Mouse (Mus musculus) midbrain, embryonic 11.5 days (tissue): ENCODE measurements at regions not wholly inside any gene's neighbourhood (a gene's known extent, or its start where the extent isn't known, plus 50 kb on each side); places are given as distances from the start of the nearest gene placed in this dataset.

Source experiments
- ATAC-seq: fragments of 200-750 bp; cut with Nextera tagmentation; 2 replicates; pipeline ENCODE4 v1.8.0; 2017; ENCODE audit warnings: moderate TSS enrichment, moderate library complexity; ENCODE audit not compliant: low FRiP score
- DNase-seq: peaks from one replicate; pipeline ENCODE4 v3.0.0; 2015; ENCODE audit warnings: low spot score; ENCODE audit errors: missing footprints
- H3K27ac ChIP-seq: fragments of 300-500 bp; sonication (generic); 2 replicates; pipeline ENCODE4 v1.5.1; 2014; ENCODE audit warnings: low read depth, low read length
- H3K27me3 ChIP-seq: fragments of 300-500 bp; sonication (generic); 2 replicates; pipeline ENCODE4 v1.6.1; 2014; ENCODE audit warnings: mild to moderate bottlenecking, low read length, moderate library complexity, mixed read lengths; ENCODE audit not compliant: control insufficient read depth, insufficient read depth
- H3K36me3 ChIP-seq: fragments of 300-500 bp; sonication (generic); 2 replicates; pipeline ENCODE4 v1.6.1; 2014; ENCODE audit warnings: mild to moderate bottlenecking, low read length, moderate library complexity, mixed read lengths; ENCODE audit not compliant: control insufficient read depth, insufficient read depth
- H3K4me1 ChIP-seq: fragments of 300-500 bp; sonication (generic); 2 replicates; pipeline ENCODE4 v1.6.1; 2014; ENCODE audit warnings: low read length; ENCODE audit not compliant: control insufficient read depth, insufficient read depth
- H3K4me2 ChIP-seq: fragments of 300-500 bp; sonication (generic); 2 replicates; pipeline ENCODE4 v1.6.1; 2014; ENCODE audit warnings: mild to moderate bottlenecking, moderate library complexity
- H3K4me3 ChIP-seq: fragments of 300-500 bp; sonication (generic); 2 replicates; pipeline ENCODE4 v1.5.1; 2014; ENCODE audit warnings: low read depth, low read length
- H3K9ac ChIP-seq: fragments of 300-500 bp; sonication (generic); 2 replicates; pipeline ENCODE4 v1.6.1; 2014; ENCODE audit warnings: low read length
- H3K9me3 ChIP-seq: fragments of 300-500 bp; sonication (generic); 2 replicates; pipeline ENCODE4 v1.6.1; 2016; ENCODE audit warnings: low read length; ENCODE audit not compliant: control insufficient read depth
- WGBS: fragments of 180-500 bp; shearing (Covaris S2); extraction: QIAGEN DNeasy Blood & Tissue Kit; methylation state at CpG from one replicate; pipeline ENCODE4 v1.1.7; 2014; 5-methylcytosine and 5-hydroxymethylcytosine counted together

DNA sequence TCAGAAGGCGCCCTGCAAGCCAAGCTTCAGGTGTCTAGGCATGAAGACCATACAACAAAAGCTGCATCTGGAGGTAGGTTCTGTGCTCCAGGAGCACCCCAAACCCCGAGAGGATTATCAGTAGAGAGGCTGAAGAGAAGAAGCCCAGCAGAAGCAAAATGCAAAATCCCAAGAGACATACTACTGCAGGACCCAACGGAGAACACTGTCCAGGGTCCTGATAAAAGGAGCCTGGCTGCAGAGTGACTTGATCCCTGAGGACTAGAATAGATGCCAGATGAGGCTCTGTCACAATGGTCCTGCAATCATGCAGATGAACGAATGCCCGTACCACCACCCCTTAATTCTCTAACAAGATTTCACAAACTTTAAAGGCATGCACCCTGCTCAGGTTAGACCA lies 455.0 kb upstream of the Kdm8 start:
- DNase-seq (no peak), ATAC-seq (no peak)
- WGBS = 68% methylated on average over 5 of the region's 5 CpGs
- H3K4me1 ChIP-seq = 0 out of 2 replicates have a peak, but pooled peaks cover 2% of the 10 kb centered on the region
- H3K9ac ChIP-seq = no peak overlapping the region
- H3K36me3 ChIP-seq = no peaks in the 10 kb centered on the region
- H3K27ac ChIP-seq = no peak overlapping the region
- H3K4me3 ChIP-seq = no peak overlapping the region
- no peaks in the 10 kb centered on the region for H3K27me3 ChIP-seq
- no peaks in the 10 kb centered on the region for H3K9me3 ChIP-seq
- H3K4me2 ChIP-seq = no peak overlapping the region

DNA sequence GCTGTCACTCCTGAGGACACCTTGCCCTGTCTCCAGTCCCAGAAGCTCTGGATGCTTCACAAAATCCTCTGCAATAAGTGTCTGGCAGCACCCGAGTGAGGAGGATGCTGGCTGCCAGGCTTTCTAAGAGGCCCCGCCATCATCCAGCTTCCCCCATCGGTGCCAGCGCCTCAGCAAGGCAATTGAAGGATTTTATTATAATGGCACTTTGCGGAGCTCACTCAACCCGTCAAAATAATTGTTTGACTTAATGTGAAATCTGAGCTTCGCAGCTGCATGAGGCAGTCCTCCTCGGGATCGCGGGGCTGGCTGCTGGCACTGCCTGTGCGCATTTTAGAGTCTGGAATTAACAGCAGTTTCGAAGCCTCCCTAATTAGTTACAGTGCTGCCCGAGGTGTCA lies 453.8 kb upstream of the Kdm8 start:
- Histone ChIP-seq H3K4me1 (0 out of 2 replicates have a peak, but pooled peaks cover 2% of the 10 kb centered on the region), H3K27me3 (no peaks in the 10 kb centered on the region), H3K27ac (no peak overlapping the region), H3K4me2 (no peak overlapping the region), H3K36me3 (no peaks in the 10 kb centered on the region), H3K9ac (no peak overlapping the region), H3K9me3 (no peaks in the 10 kb centered on the region), H3K4me3 (no peak overlapping the region)
- DNase-seq = no peak
- ATAC-seq = no peak
- 59% methylated on average over 13 of the region's 13 CpGs for WGBS

DNA sequence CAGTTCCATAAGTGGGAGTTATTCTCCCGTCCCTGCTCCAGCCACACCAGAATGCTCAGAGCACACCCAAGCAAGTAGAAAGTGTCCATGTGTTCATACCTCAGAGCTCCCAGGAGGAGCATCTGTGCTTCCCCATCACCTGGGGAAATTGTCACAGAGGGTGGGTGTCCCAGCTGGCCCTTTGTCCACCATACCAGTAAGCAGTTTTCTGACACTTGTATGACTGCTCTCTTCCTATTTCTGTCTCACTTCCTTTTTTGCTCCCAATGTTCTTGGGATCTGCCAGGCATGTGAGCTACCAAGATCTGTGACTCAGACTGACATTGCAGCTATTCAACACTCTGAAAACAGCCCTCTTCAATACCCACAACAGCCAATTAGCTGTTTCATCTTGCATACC lies 447.9 kb upstream of the Kdm8 start:
- no peak overlapping the region for H3K4me3 ChIP-seq
- H3K4me1 ChIP-seq = no peaks in the 10 kb centered on the region
- no peak overlapping the region for H3K4me2 ChIP-seq
- H3K27me3 ChIP-seq = no peaks in the 10 kb centered on the region
- H3K27ac ChIP-seq = no peak overlapping the region
- no peaks in the 10 kb centered on the region for H3K9me3 ChIP-seq
- ATAC-seq = no peak
- no peak overlapping the region for H3K9ac ChIP-seq
- WGBS = 89% methylated on average over 1 of the region's 1 CpGs
- no peaks in the 10 kb centered on the region for H3K36me3 ChIP-seq
- DNase-seq = no peak

DNA sequence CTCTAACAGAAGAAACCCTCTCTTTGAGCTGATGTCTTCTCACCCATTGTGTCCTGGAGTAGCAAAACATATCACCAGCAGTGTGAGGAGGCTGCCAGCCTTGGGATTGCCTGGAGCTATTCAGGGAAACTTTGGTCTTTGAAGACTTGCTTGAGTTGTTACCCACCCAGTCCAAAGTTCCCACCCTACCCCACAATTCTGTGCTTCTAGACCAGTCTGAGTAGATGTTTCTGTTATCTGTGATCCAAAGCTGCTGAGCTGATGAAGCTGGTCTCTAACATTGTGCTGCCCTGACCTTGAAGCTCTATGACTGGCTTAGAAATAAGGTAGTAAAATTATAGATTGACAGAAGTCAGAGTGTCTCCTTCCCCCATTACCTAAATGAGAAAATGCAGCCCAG lies 443.8 kb upstream of the Kdm8 start:
- no peak overlapping the region for H3K9ac ChIP-seq
- H3K4me1 ChIP-seq = no peaks in the 10 kb centered on the region
- no peaks in the 10 kb centered on the region for H3K27me3 ChIP-seq
- DNase-seq (no peak), ATAC-seq (no peak)
- no peaks in the 10 kb centered on the region for H3K36me3 ChIP-seq
- no peak overlapping the region for H3K4me3 ChIP-seq
- no peak overlapping the region for H3K27ac ChIP-seq
- no peak overlapping the region for H3K4me2 ChIP-seq
- H3K9me3 ChIP-seq = no peaks in the 10 kb centered on the region

DNA sequence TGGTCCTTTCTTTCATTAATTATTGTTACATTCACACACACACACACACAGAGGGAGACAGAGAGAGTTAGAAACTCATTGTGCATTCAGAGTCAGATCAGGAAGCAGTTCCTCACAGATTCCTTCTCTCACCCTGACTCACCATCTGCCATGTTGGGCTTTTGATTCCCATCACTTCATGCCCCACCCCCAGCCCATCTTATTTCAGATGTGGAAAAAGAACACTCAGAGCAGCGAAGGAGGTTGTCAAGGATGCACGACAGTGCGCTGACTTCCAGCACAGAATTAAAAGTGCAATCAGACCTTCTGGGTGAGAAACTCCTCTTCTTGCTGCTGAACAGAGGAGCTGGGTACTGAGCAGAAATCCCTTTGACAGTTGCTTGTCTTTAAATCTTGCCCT lies 438.8 kb upstream of the Kdm8 start:
- 83% methylated on average over 3 of the region's 3 CpGs for WGBS
- no peaks in the 10 kb centered on the region for H3K4me1 ChIP-seq
- no peaks in the 10 kb centered on the region for H3K36me3 ChIP-seq
- no peaks in the 10 kb centered on the region for H3K9me3 ChIP-seq
- H3K27ac ChIP-seq = no peak overlapping the region
- ATAC-seq (no peak), DNase-seq (no peak)
- no peak overlapping the region for H3K4me3 ChIP-seq
- H3K27me3 ChIP-seq = no peaks in the 10 kb centered on the region
- H3K4me2 ChIP-seq = no peak overlapping the region
- H3K9ac ChIP-seq = no peak overlapping the region

DNA sequence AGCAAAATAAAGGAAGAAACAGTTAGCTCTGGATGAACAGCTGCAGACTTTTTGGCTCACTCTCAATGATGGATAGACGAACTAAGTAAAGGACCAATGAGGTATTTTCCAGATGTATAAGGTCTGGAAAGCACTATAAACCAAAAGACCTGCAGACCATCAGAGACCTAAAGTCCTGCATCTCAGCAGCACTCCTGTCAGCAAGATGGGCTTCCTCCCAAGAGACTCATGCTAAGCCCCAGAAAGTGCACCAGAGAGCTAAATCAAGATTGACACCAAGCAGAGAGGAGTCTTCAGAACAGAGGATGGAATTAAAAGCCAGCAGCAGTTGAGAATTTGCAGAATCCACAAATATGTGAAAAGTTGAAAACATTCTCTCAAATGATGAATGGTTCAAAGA lies 425.2 kb upstream of the Kdm8 start:
- ATAC-seq (no peak), DNase-seq (no peak)
- H3K4me1 ChIP-seq = no peaks in the 10 kb centered on the region
- H3K27ac ChIP-seq = no peak overlapping the region
- H3K36me3 ChIP-seq = no peaks in the 10 kb centered on the region
- no peaks in the 10 kb centered on the region for H3K27me3 ChIP-seq
- no peak overlapping the region for H3K4me3 ChIP-seq
- no peak overlapping the region for H3K4me2 ChIP-seq
- no peaks in the 10 kb centered on the region for H3K9me3 ChIP-seq
- 65% methylated on average over 1 of the region's 1 CpGs for WGBS
- no peak overlapping the region for H3K9ac ChIP-seq

DNA sequence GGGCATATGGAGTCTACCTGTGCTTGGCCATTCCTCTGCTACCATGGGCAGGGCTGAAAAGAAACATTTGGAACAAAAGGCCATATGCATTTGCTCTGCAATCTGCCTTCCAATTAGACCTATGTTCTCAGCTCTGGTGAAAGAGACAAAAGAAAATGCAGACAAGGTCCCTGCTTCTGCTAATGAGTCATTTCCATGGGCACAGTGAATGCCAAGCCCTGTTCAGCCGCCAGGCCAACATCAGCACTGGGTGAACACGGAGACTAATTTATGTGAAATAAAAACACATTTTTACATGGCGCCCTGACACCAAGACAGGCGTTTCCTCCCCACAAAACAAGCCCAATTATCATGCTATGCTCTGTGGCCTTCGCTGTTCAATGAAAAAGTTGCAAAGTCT lies 419.5 kb upstream of the Kdm8 start:
- 78% methylated on average over 5 of the region's 5 CpGs for WGBS
- no peak overlapping the region for H3K4me2 ChIP-seq
- no peak overlapping the region for H3K9ac ChIP-seq
- DNase-seq (no peak), ATAC-seq (no peak)
- H3K4me1 ChIP-seq = no peaks in the 10 kb centered on the region
- H3K27me3 ChIP-seq = no peaks in the 10 kb centered on the region
- H3K36me3 ChIP-seq = no peaks in the 10 kb centered on the region
- no peaks in the 10 kb centered on the region for H3K9me3 ChIP-seq
- no peak overlapping the region for H3K4me3 ChIP-seq
- H3K27ac ChIP-seq = no peak overlapping the region

DNA sequence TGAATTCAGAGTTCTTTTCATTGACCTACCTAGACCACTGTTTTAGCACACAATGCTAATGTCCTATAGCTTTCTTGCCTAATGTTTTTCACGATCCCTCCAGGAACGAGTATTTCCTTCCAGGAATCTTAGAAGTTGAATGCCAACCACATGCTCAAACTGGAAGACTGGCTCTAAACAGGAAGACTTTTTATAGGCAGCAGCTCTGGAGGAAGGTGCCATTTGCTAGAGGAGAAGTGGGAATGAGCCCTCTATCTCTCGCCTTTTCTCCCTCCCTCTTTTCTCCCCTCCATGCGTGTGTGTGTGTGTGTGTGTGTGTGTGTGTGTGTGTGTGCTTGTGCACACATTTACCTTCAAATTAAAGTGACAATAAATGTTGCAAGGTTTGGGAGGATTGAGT lies 410.7 kb upstream of the Kdm8 start:
- no peaks in the 10 kb centered on the region for H3K36me3 ChIP-seq
- 86% methylated on average over 4 of the region's 4 CpGs for WGBS
- H3K4me2 ChIP-seq = no peak overlapping the region
- DNase-seq = no peak
- H3K9ac ChIP-seq = no peak overlapping the region
- 0 out of 2 replicates have a peak, but pooled peaks cover 1% of the 10 kb centered on the region for H3K4me1 ChIP-seq
- H3K27ac ChIP-seq = no peak overlapping the region
- H3K4me3 ChIP-seq = no peak overlapping the region
- no peak for ATAC-seq
- no peaks in the 10 kb centered on the region for H3K27me3 ChIP-seq
- H3K9me3 ChIP-seq = no peaks in the 10 kb centered on the region

DNA sequence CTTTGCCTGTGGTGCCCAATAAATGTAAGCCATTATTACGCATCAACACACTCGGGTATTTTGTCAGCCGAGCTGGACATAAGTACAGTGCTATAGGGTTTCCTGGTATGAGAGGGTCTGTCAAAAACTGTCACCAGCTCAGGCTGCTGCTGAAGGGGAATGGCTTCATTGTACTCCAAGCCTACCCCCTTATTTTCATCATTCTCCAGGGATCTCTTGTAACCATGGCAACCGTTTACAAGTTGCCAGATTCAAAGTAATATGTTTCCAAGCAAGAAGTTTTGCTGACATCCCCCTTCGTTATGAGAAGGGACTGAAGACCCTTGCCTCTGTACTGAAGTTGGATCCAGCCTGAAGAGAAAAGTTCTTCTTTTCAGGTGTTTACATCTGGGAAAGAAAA lies 410.3 kb upstream of the Kdm8 start:
- Histone ChIP-seq H3K4me1 (0 out of 2 replicates have a peak, but pooled peaks cover 3% of the 10 kb centered on the region), H3K9ac (no peak overlapping the region), H3K4me2 (no peak overlapping the region), H3K9me3 (no peaks in the 10 kb centered on the region), H3K27ac (no peak overlapping the region), H3K4me3 (no peak overlapping the region), H3K27me3 (no peaks in the 10 kb centered on the region), H3K36me3 (no peaks in the 10 kb centered on the region)
- 86% methylated on average over 5 of the region's 5 CpGs for WGBS
- peak; percentile 76 for DNase-seq
- no peak for ATAC-seq
